Mouse (Mus musculus) MEL (cell line): Measurements from ENCODE around the gene Hnrnpl. TPM values are rescaled to one million over a fixed set of nuclear protein-coding genes. Genes with fewer than 3 reads are reported as not detected.
A peak's percentile ranks its signal among the peaks of the same experiment; 100 is the strongest.

Experiments
- DNase-seq: peaks from one replicate; pipeline ENCODE4 v3.0.0; 2011; ENCODE audit warnings: low read depth, low spot score
- H3K27ac ChIP-seq: 2 replicates; pipeline ENCODE4 v1.5.1; 2012; ENCODE audit warnings: low read depth, mild to moderate bottlenecking, control low read depth, low read length, moderate library complexity; ENCODE audit not compliant: control insufficient read depth
- H3K27me3 ChIP-seq, 2 experiments: fragments of 150-350 bp in 1 of 2; sonication (generic) in 1 of 2; 2 replicates each; pipeline ENCODE4 v1.6.1; 2012; ENCODE audit warnings: low read length in 2 of 2, mild to moderate bottlenecking in 2 of 2, improper control_type of control experiment in 1 of 2, moderate library complexity in 1 of 2; ENCODE audit not compliant: insufficient read depth in 2 of 2, control insufficient read depth in 1 of 2
- H3K36me3 ChIP-seq, 2 experiments: 2 replicates each; pipeline ENCODE4 v1.6.1; 2012 to 2014; ENCODE audit warnings: low read length in 2 of 2, improper control_type of control experiment in 1 of 2, inconsistent platforms in 1 of 2, mild to moderate bottlenecking in 1 of 2; ENCODE audit not compliant: insufficient read depth in 2 of 2, control insufficient read depth in 1 of 2
- H3K4me1 ChIP-seq, 2 experiments: fragments of 150-350 bp in 1 of 2; sonication (generic) in 1 of 2; 2 replicates each; pipeline ENCODE4 v1.6.1; 2012; ENCODE audit warnings: low read length in 2 of 2, improper control_type of control experiment in 1 of 2, mild to moderate bottlenecking in 1 of 2; ENCODE audit not compliant: insufficient read depth in 2 of 2, control insufficient read depth in 1 of 2
- H3K4me3 ChIP-seq, 2 experiments: fragments of 150-350 bp in 1 of 2; sonication (generic) in 1 of 2; 2 replicates each; pipeline ENCODE4 v1.5.1; 2012; ENCODE audit warnings: low read depth in 2 of 2, low read length in 2 of 2, mild to moderate bottlenecking in 2 of 2, moderate library complexity in 2 of 2, control low read depth in 1 of 2, improper control_type of control experiment in 1 of 2; ENCODE audit not compliant: control insufficient read depth in 1 of 2, insufficient read depth in 1 of 2
- H3K79me2 ChIP-seq: 2 replicates; pipeline ENCODE4 v1.6.1; 2012; ENCODE audit warnings: mild to moderate bottlenecking, low read length, moderate library complexity; ENCODE audit not compliant: control insufficient read depth, poor library complexity, insufficient read depth
- H3K9ac ChIP-seq: 2 replicates; pipeline ENCODE4 v1.6.1; 2012; ENCODE audit warnings: low read depth, mild to moderate bottlenecking, control low read depth, low read length, moderate library complexity; ENCODE audit not compliant: control insufficient read depth, poor library complexity, severe bottlenecking
- H3K9me3 ChIP-seq: fragments of 150-350 bp; sonication (generic); replicated peaks from 2 replicates; pipeline ENCODE4 v1.6.1; 2012; ENCODE audit warnings: mild to moderate bottlenecking, low read length, improper control_type of control experiment, moderate library complexity; ENCODE audit not compliant: insufficient read depth
- BHLHE40 ChIP-seq: IDR thresholded peaks from 2 replicates; pipeline ENCODE4 v1.6.1; 2012; ENCODE audit warnings: low read depth, mild to moderate bottlenecking, inconsistent platforms, low read length, improper control_type of control experiment, borderline replicate concordance
- CHD1 ChIP-seq: IDR thresholded peaks from 2 replicates; pipeline ENCODE4 v1.6.1; 2012; ENCODE audit warnings: low read depth, mild to moderate bottlenecking, inconsistent platforms, low read length, improper control_type of control experiment
- CHD2 ChIP-seq: IDR thresholded peaks from 2 replicates; pipeline ENCODE4 v1.6.1; 2011; ENCODE audit warnings: low read length, improper control_type of control experiment
- CTCF ChIP-seq, 3 experiments: IDR thresholded peaks in 2 of 3; conservative IDR thresholded peaks in 1 of 3; 2 replicates each; pipeline ENCODE4 v1.5.1; 2011 to 2012; ENCODE audit warnings: low read length in 3 of 3, low read depth in 2 of 3, mild to moderate bottlenecking in 2 of 3, improper control_type of control experiment in 1 of 3, inconsistent platforms in 1 of 3, mixed read lengths in 1 of 3, moderate library complexity in 1 of 3; ENCODE audit not compliant: control insufficient read depth in 1 of 3, insufficient read depth in 1 of 3, poor library complexity in 1 of 3, severe bottlenecking in 1 of 3
- E2F4 ChIP-seq: IDR thresholded peaks from 2 replicates; pipeline ENCODE4 v1.6.1; 2011; ENCODE audit warnings: low read depth, low read length, improper control_type of control experiment, borderline replicate concordance
- ELF1 ChIP-seq: IDR thresholded peaks from 2 replicates; pipeline ENCODE4 v1.6.1; 2014; ENCODE audit warnings: low read depth, mild to moderate bottlenecking, inconsistent platforms, low read length, improper control_type of control experiment, moderate library complexity
- EP300 ChIP-seq, 2 experiments: IDR thresholded peaks; 2 replicates each; pipeline ENCODE4 v1.6.1; 2011; ENCODE audit warnings: improper control_type of control experiment in 2 of 2, low read length in 2 of 2, low read depth in 1 of 2, mild to moderate bottlenecking in 1 of 2
- GABPA ChIP-seq: IDR thresholded peaks from 2 replicates; pipeline ENCODE4 v1.6.1; 2012; ENCODE audit warnings: low read depth, mild to moderate bottlenecking, inconsistent platforms, low read length, improper control_type of control experiment, moderate library complexity
- GATA1 ChIP-seq: IDR thresholded peaks from 2 replicates; pipeline ENCODE4 v1.6.1; 2011; ENCODE audit warnings: low read depth, low read length, improper control_type of control experiment
- HCFC1 ChIP-seq: IDR thresholded peaks from 2 replicates; pipeline ENCODE4 v1.6.1; 2012; ENCODE audit warnings: low read depth, mild to moderate bottlenecking, inconsistent platforms, low read length, improper control_type of control experiment, moderate library complexity
- JUND ChIP-seq: IDR thresholded peaks from 2 replicates; pipeline ENCODE4 v1.6.1; 2011; ENCODE audit warnings: low read depth, mild to moderate bottlenecking, improper control_type of control experiment, low read length
- KAT2A ChIP-seq: conservative IDR thresholded peaks from 2 replicates; pipeline ENCODE4 v1.6.1; 2012; ENCODE audit warnings: low read depth, low read length, improper control_type of control experiment, inconsistent platforms
- MAFK ChIP-seq: IDR thresholded peaks from 2 replicates; pipeline ENCODE4 v1.6.1; 2011; ENCODE audit warnings: low read depth, mild to moderate bottlenecking, low read length, improper control_type of control experiment, borderline replicate concordance
- MAX ChIP-seq: IDR thresholded peaks from 2 replicates; pipeline ENCODE4 v1.6.1; 2011; ENCODE audit warnings: low read length, improper control_type of control experiment
- MAZ ChIP-seq: IDR thresholded peaks from 2 replicates; pipeline ENCODE4 v1.6.1; 2012; ENCODE audit warnings: low read depth, mild to moderate bottlenecking, inconsistent platforms, low read length, improper control_type of control experiment
- MEF2A ChIP-seq: IDR thresholded peaks from 2 replicates; pipeline ENCODE4 v1.6.1; 2014; ENCODE audit warnings: low read depth, mild to moderate bottlenecking, inconsistent platforms, low read length, improper control_type of control experiment; ENCODE audit not compliant: poor library complexity, insufficient replicate concordance, severe bottlenecking; ENCODE audit errors: extremely low read depth
- MXI1 ChIP-seq: IDR thresholded peaks from 2 replicates; pipeline ENCODE4 v1.6.1; 2011; ENCODE audit warnings: mild to moderate bottlenecking, low read depth, low read length, improper control_type of control experiment
- MYB ChIP-seq: IDR thresholded peaks from 2 replicates; pipeline ENCODE4 v1.6.1; 2011; ENCODE audit warnings: mild to moderate bottlenecking, low read depth, low read length, improper control_type of control experiment
- MYC ChIP-seq: IDR thresholded peaks from 2 replicates; pipeline ENCODE4 v1.6.1; 2011; ENCODE audit warnings: low read depth, mild to moderate bottlenecking, low read length, improper control_type of control experiment, moderate library complexity
- NELFE ChIP-seq: IDR thresholded peaks from 2 replicates; pipeline ENCODE4 v1.6.1; 2011; ENCODE audit warnings: low read depth, low read length, improper control_type of control experiment
- POLR2A ChIP-seq, 2 experiments: IDR thresholded peaks; 2 replicates each; pipeline ENCODE4 v1.6.1; 2011 to 2012; ENCODE audit warnings: low read length in 2 of 2, mild to moderate bottlenecking in 2 of 2, control low read depth in 1 of 2, improper control_type of control experiment in 1 of 2, low read depth in 1 of 2, moderate library complexity in 1 of 2; ENCODE audit not compliant: control insufficient read depth in 1 of 2, insufficient read depth in 1 of 2, poor library complexity in 1 of 2
- POLR2AphosphoS2 ChIP-seq: IDR thresholded peaks from 2 replicates; pipeline ENCODE4 v1.6.1; 2011; ENCODE audit warnings: low read length, improper control_type of control experiment
- RAD21 ChIP-seq: IDR thresholded peaks from 2 replicates; pipeline ENCODE4 v1.6.1; 2011; ENCODE audit warnings: mild to moderate bottlenecking, low read depth, low read length, improper control_type of control experiment
- RCOR1 ChIP-seq: IDR thresholded peaks from 2 replicates; pipeline ENCODE4 v1.6.1; 2012; ENCODE audit warnings: low read depth, mild to moderate bottlenecking, inconsistent platforms, low read length, improper control_type of control experiment
- SIN3A ChIP-seq: IDR thresholded peaks from 2 replicates; pipeline ENCODE4 v1.6.1; 2012; ENCODE audit warnings: low read length, improper control_type of control experiment, inconsistent platforms
- SMC3 ChIP-seq: IDR thresholded peaks from 2 replicates; pipeline ENCODE4 v1.6.1; 2011; ENCODE audit warnings: low read depth, low read length, improper control_type of control experiment
- TAL1 ChIP-seq: IDR thresholded peaks from 2 replicates; pipeline ENCODE4 v1.6.1; 2012; ENCODE audit warnings: mild to moderate bottlenecking, inconsistent platforms, low read length, moderate library complexity, mixed read lengths
- TBP ChIP-seq: IDR thresholded peaks from 2 replicates; pipeline ENCODE4 v1.8.0; 2011; ENCODE audit warnings: low read depth, low read length, improper control_type of control experiment
- TCF12 ChIP-seq: IDR thresholded peaks from 2 replicates; pipeline ENCODE4 v1.6.1; 2014; ENCODE audit warnings: low read depth, mild to moderate bottlenecking, inconsistent platforms, low read length, improper control_type of control experiment, moderate library complexity
- UBTF ChIP-seq: IDR thresholded peaks from 2 replicates; pipeline ENCODE4 v1.6.1; 2012; ENCODE audit warnings: low read depth, mild to moderate bottlenecking, inconsistent platforms, low read length, improper control_type of control experiment, moderate library complexity, borderline replicate concordance; ENCODE audit not compliant: insufficient read depth
- USF1 ChIP-seq: IDR thresholded peaks from 2 replicates; pipeline ENCODE4 v1.6.1; 2014; ENCODE audit warnings: low read depth, mild to moderate bottlenecking, inconsistent platforms, low read length, improper control_type of control experiment, moderate library complexity
- USF2 ChIP-seq, 2 experiments: IDR thresholded peaks; 2 replicates each; pipeline ENCODE4 v1.6.1; 2011 to 2012; ENCODE audit warnings: improper control_type of control experiment in 2 of 2, low read length in 2 of 2, borderline replicate concordance in 1 of 2, inconsistent platforms in 1 of 2, low read depth in 1 of 2, mild to moderate bottlenecking in 1 of 2; ENCODE audit not compliant: insufficient read depth in 1 of 2
- ZC3H11A ChIP-seq: IDR thresholded peaks from 2 replicates; pipeline ENCODE4 v1.6.1; 2012; ENCODE audit warnings: low read depth, mild to moderate bottlenecking, inconsistent platforms, low read length, improper control_type of control experiment
- ZKSCAN1 ChIP-seq: IDR thresholded peaks from 2 replicates; pipeline ENCODE4 v1.6.1; 2012; ENCODE audit warnings: low read depth, mild to moderate bottlenecking, inconsistent platforms, low read length, improper control_type of control experiment, moderate library complexity
- ZMIZ1 ChIP-seq: IDR thresholded peaks from 2 replicates; pipeline ENCODE4 v1.6.1; 2012; ENCODE audit warnings: low read depth, mild to moderate bottlenecking, inconsistent platforms, low read length, improper control_type of control experiment, moderate library complexity
- ZNF384 ChIP-seq: IDR thresholded peaks from 2 replicates; pipeline ENCODE4 v1.6.1; 2012; ENCODE audit warnings: low read depth, mild to moderate bottlenecking, inconsistent platforms, low read length, improper control_type of control experiment
- polyA plus RNA-seq, 2 experiments: library from polyadenylated mRNA; stranded (reverse) in 1 of 2; unstranded in 1 of 2; fragments of >175 nt in 1 of 2; fragments of >200 nt in 1 of 2; gene quantifications; 2 replicates each; pipeline versions ENCODE4 v1.2.1 to v1.2.4; 2012; ENCODE audit warnings: low replicate concordance in 2 of 2, low read depth in 1 of 2; ENCODE audit not compliant: insufficient read length in 2 of 2, insufficient read depth in 1 of 2, missing spikeins in 1 of 2
- total RNA-seq: library from RNA; depleted of rRNA; stranded (reverse); fragments of 300-350 nt; gene quantifications from 2 replicates; pipeline ENCODE4 v1.2.3, GENCODE M21; 2012

Gene Hnrnpl
- total and polyA plus RNA-seq, 3 experiments, result 246 to 1,095 (median 684) TPM

DNA sequence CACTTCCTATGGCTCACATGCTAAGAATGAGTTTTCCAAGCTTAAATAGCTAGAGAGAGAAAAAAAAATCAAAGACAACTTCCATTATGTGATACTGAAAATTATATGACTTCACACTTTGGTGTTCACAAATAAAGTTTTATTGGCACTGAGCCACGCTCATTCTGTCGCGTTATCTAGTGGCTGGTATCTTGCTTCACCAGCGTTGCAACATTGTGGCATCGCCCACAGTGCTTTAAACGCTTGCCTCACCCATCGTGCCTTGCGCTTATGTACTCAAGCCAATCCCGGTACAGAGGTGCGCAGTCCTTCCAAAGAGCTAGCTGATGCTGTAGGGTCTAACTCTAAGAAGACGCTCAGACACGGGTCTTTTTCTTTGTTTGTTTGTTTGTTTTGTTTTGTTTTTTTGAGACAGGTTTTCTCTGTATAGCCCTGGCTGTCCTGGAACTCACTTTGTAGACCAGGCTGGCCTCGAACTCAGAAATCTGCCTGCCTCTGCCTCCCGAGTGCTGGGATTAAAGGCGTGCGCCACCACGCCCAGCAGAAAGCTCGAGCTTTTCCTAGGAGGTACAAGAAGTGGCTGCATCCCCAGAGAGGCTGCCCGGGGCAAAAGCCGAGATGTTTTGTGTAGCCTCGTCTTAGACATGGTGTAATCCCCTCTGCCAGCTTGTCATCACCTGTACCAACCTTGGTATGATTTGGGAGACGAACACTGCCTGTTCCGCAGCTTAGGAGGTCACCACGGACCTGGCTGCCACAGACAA is 62.7 kb downstream of the Hnrnpl start:
- H3K9me3 ChIP-seq, result no peaks in the 10 kb centered on the region
- no peak overlapping the region; a peak in 1 of 4 replicates for H3K4me3 ChIP-seq
- peaks cover 0 to 18% of the 10 kb centered on the region in 2 experiments; a peak in 2 of 4 replicates for H3K36me3 ChIP-seq
- peak; percentile 92 for DNase-seq
- no peaks in the 10 kb centered on the region for H3K27me3 ChIP-seq
- H3K27ac ChIP-seq, result peak overlapping the region; percentile 35; the same call in 1 of the 2 replicates
- peak overlapping the region; percentile 4; the same call in 1 of the 2 replicates for H3K9ac ChIP-seq
- no peaks in the 10 kb centered on the region for H3K79me2 ChIP-seq
- H3K4me1 ChIP-seq, result peaks cover 11 to 22% of the 10 kb centered on the region in 2 experiments
- TF ChIP-seq UBTF (no peak), MYC (peak; percentile 94), POLR2AphosphoS2 (peak; percentile 61; the same call in 1 of the 2 replicates), KAT2A (peak; percentile 46), SIN3A (peak; percentile 89), SMC3 (peak; percentile 25; the same call in 1 of the 2 replicates), USF1 (no peak), HCFC1 (peak; percentile 79), BHLHE40 (no peak), ZMIZ1 (no peak), MAZ (no peak), EP300 (IDR thresholded peaks at IDR 0.05; ENCODE audit: low read depth in 1 of 2, low read length in 2 of 2) (peak; percentile 80 to 87), RCOR1 (peak; percentile 93), MXI1 (peak; percentile 82), MAFK (no peak), CHD1 (no peak), E2F4 (no peak), TAL1 (peak; percentile 79), TCF12 (peak; percentile 80), POLR2A (IDR thresholded peaks at IDR 0.05; ENCODE audit: control insufficient read depth in 1 of 2, insufficient read depth in 1 of 2, low read depth in 1 of 2, low read length in 2 of 2, poor library complexity in 1 of 2) (peak in 1 of 2 experiments; percentile 22; a peak in 1 of 4 replicates), ELF1 (0 out of 2 replicates have a peak, but pooled peaks have one; percentile 30), GABPA (0 out of 2 replicates have a peak, but pooled peaks have one; percentile 49), TBP (peak; percentile 91), ZC3H11A (no peak), ZKSCAN1 (no peak), MYB (0 out of 2 replicates have a peak, but pooled peaks have one; percentile 12), USF2 (IDR thresholded peaks at IDR 0.05; ENCODE audit: borderline replicate concordance in 1 of 2, insufficient read depth in 1 of 2, low read depth in 1 of 2, low read length in 2 of 2) (no peak), CHD2 (peak; percentile 61), NELFE (peak; percentile 30; the same call in 1 of the 2 replicates), MAX (peak; percentile 91), GATA1 (peak; percentile 95), ZNF384 (peak; percentile 82), CTCF (IDR thresholded peaks at IDR 0.05 in 2 of 3, conservative IDR thresholded peaks at IDR 0.05 in 1 of 3; ENCODE audit: control insufficient read depth in 1 of 3, insufficient read depth in 1 of 3, low read depth in 2 of 3, low read length in 3 of 3, poor library complexity in 1 of 3, severe bottlenecking in 1 of 3) (no peak), JUND (no peak), RAD21 (no peak), MEF2A (no peak)
